Mouse (Mus musculus) MEL (cell line): ENCODE measurements around the gene Armcx1.

Source experiments
- CHD2 ChIP-seq: IDR thresholded peaks from 2 replicates; pipeline ENCODE4 v1.6.1; 2011; ENCODE audit warnings: low read length, improper control_type of control experiment
- CTCF ChIP-seq, 3 experiments: IDR thresholded peaks in 2 of 3; conservative IDR thresholded peaks in 1 of 3; 2 replicates each; pipeline ENCODE4 v1.5.1; 2011 to 2012; ENCODE audit warnings: low read length in 3 of 3, low read depth in 2 of 3, mild to moderate bottlenecking in 2 of 3, improper control_type of control experiment in 1 of 3, inconsistent platforms in 1 of 3, mixed read lengths in 1 of 3, moderate library complexity in 1 of 3; ENCODE audit not compliant: control insufficient read depth in 1 of 3, insufficient read depth in 1 of 3, poor library complexity in 1 of 3, severe bottlenecking in 1 of 3
- E2F4 ChIP-seq: IDR thresholded peaks from 2 replicates; pipeline ENCODE4 v1.6.1; 2011; ENCODE audit warnings: low read depth, low read length, improper control_type of control experiment, borderline replicate concordance
- ELF1 ChIP-seq: IDR thresholded peaks from 2 replicates; pipeline ENCODE4 v1.6.1; 2014; ENCODE audit warnings: low read depth, mild to moderate bottlenecking, inconsistent platforms, low read length, improper control_type of control experiment, moderate library complexity
- GABPA ChIP-seq: IDR thresholded peaks from 2 replicates; pipeline ENCODE4 v1.6.1; 2012; ENCODE audit warnings: low read depth, mild to moderate bottlenecking, inconsistent platforms, low read length, improper control_type of control experiment, moderate library complexity
- KAT2A ChIP-seq: conservative IDR thresholded peaks from 2 replicates; pipeline ENCODE4 v1.6.1; 2012; ENCODE audit warnings: low read depth, low read length, improper control_type of control experiment, inconsistent platforms
- MAX ChIP-seq: IDR thresholded peaks from 2 replicates; pipeline ENCODE4 v1.6.1; 2011; ENCODE audit warnings: low read length, improper control_type of control experiment
- MYC ChIP-seq: IDR thresholded peaks from 2 replicates; pipeline ENCODE4 v1.6.1; 2011; ENCODE audit warnings: low read depth, mild to moderate bottlenecking, low read length, improper control_type of control experiment, moderate library complexity
- POLR2A ChIP-seq, 2 experiments: IDR thresholded peaks; 2 replicates each; pipeline ENCODE4 v1.6.1; 2011 to 2012; ENCODE audit warnings: low read length in 2 of 2, mild to moderate bottlenecking in 2 of 2, control low read depth in 1 of 2, improper control_type of control experiment in 1 of 2, low read depth in 1 of 2, moderate library complexity in 1 of 2; ENCODE audit not compliant: control insufficient read depth in 1 of 2, insufficient read depth in 1 of 2, poor library complexity in 1 of 2
- POLR2AphosphoS5 ChIP-seq: IDR thresholded peaks from 2 replicates; pipeline ENCODE4 v1.6.1; 2012; ENCODE audit warnings: low read depth, borderline replicate concordance, mild to moderate bottlenecking, inconsistent platforms, low read length, moderate library complexity, mixed read lengths
- SIN3A ChIP-seq: IDR thresholded peaks from 2 replicates; pipeline ENCODE4 v1.6.1; 2012; ENCODE audit warnings: low read length, improper control_type of control experiment, inconsistent platforms
- TCF12 ChIP-seq: IDR thresholded peaks from 2 replicates; pipeline ENCODE4 v1.6.1; 2014; ENCODE audit warnings: low read depth, mild to moderate bottlenecking, inconsistent platforms, low read length, improper control_type of control experiment, moderate library complexity
- USF1 ChIP-seq: IDR thresholded peaks from 2 replicates; pipeline ENCODE4 v1.6.1; 2014; ENCODE audit warnings: low read depth, mild to moderate bottlenecking, inconsistent platforms, low read length, improper control_type of control experiment, moderate library complexity

GRCm38 (mm10) chrX:134746459-134746858 is 28.7 kb downstream of the Armcx1 start:
- TF ChIP-seq ELF1 (no peak), GABPA (no peak), CTCF (IDR thresholded peaks at IDR 0.05 in 2 of 3, conservative IDR thresholded peaks at IDR 0.05 in 1 of 3; ENCODE audit: control insufficient read depth in 1 of 3, insufficient read depth in 1 of 3, low read depth in 2 of 3, low read length in 3 of 3, poor library complexity in 1 of 3, severe bottlenecking in 1 of 3) (peak; percentile 55 to 82 (median 73)), MAX (no peak), MYC (no peak), POLR2A (IDR thresholded peaks at IDR 0.05; ENCODE audit: control insufficient read depth in 1 of 2, insufficient read depth in 1 of 2, low read depth in 1 of 2, low read length in 2 of 2, poor library complexity in 1 of 2) (no peak), SIN3A (no peak), KAT2A (no peak), POLR2AphosphoS5 (no peak), TCF12 (no peak), USF1 (no peak), CHD2 (no peak), E2F4 (no peak)
